Mouse (Mus musculus): ENCODE data around the gene Rap1gap.

DNA sequence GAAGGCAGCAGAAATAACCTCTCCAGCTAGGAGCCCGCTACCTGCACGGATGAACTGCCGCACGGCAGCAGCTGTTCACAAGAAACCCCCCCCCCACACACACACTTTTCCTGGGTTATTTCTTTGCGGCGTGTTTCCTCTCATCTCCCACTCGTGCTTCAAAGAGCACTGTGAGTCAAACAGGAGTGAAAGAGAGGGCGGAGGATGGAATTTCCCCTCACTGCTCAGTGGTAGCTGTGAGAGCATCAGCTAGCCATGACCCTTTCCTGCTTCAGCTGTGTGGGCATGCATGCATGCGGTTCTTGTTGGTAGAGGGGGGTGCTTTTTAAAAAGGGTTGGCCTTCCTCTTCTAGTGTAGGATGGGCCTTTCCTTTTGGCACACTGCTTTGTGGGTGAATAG, 16.3 kb upstream of the Rap1gap start:
- TF ChIP-seq CTCF (IDR thresholded peaks at IDR 0.05; ENCODE audit: borderline replicate concordance, insufficient read depth, low read depth, low read length) (no peak), POLR2A (IDR thresholded peaks at IDR 0.05; ENCODE audit: borderline replicate concordance, insufficient read depth, low read length) (no peak)

All from cerebellum, adult 2 months (tissue).